ENCODE assay signal across 2 mouse cellular contexts in genomic region chr11:102540286-102540685, GRCm38 (mm10). TPM values are rescaled to one million over a fixed set of nuclear protein-coding genes. Genes with fewer than 3 reads are reported as not detected.
"Had no signal": no experiment of that assay in that cellular context is flagged by ENCODE, and none has a peak within 500 bp of the region (broad histone marks: within the 10 kb centered on the region; RNA-seq: fewer than 3 reads in every experiment).

No protein-coding gene starts in this region.

RNA-seq across cellular contexts. Expression of gene Gm11627, which starts 39.0 kb away (rescaled TPM):
- total RNA-seq: neutrophil, adult 5-6 weeks had no signal
- polyA plus RNA-seq: spleen, adult 2 months had no signal
